Mouse (Mus musculus): ENCODE data around the gene Rpl11.

DNA sequence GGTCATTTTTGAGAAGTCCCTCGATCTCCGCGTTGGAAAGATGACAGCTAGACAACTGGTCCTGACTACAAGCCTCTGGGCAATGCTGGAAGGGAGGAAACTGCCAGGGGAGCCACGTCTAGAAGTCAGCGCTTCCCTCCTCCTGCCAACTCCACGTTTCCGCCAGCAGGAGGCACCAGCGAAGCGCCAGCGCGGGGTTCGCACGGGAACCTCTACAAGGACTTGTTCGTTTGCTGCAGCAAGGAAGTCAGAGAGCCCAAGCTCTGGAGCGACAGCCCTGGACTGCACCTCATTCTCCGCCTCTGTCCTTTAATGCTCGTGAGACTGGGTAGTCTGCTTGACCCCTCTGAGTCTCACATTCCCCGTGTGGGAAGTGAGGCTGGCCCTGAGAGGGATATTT lies 16.7 kb upstream of the Rpl11 start:
- TF ChIP-seq CTCF (IDR thresholded peaks at IDR 0.05; ENCODE audit: extremely low read depth, insufficient read length, insufficient replicate concordance, low read depth, low read length) = peak; percentile 93
- TF ChIP-seq POLR2A (IDR thresholded peaks at IDR 0.05; ENCODE audit: low read depth, low read length) = no peak
